Mouse (Mus musculus) hindbrain, embryonic 14.5 days (tissue): ENCODE data around the gene Tarm1. TPM values are rescaled to one million over a fixed set of nuclear protein-coding genes. Genes with fewer than 3 reads are reported as not detected.
A peak's percentile ranks its signal among the peaks of the same experiment; 100 is the strongest.

Source experiments
- ATAC-seq: fragments of 200-750 bp; cut with Nextera tagmentation; 2 replicates; pipeline ENCODE4 v1.8.0; 2017; ENCODE audit warnings: moderate number of reproducible peaks, mild to moderate bottlenecking, moderate TSS enrichment, moderate library complexity; ENCODE audit not compliant: low FRiP score
- DNase-seq: peaks from one replicate; pipeline ENCODE4 v3.0.0-alpha.2; 2015; ENCODE audit warnings: low spot score
- H3K27ac ChIP-seq: fragments of 300-500 bp; sonication (generic); 2 replicates; pipeline ENCODE4 v1.5.1; 2014; ENCODE audit warnings: mild to moderate bottlenecking, moderate library complexity
- H3K27me3 ChIP-seq: fragments of 300-500 bp; sonication (generic); 2 replicates; pipeline ENCODE4 v1.6.1; 2014; ENCODE audit warnings: mild to moderate bottlenecking, low read length, mixed read lengths; ENCODE audit not compliant: control insufficient read depth, insufficient read depth
- H3K36me3 ChIP-seq: fragments of 300-500 bp; sonication (generic); replicated peaks from 2 replicates; pipeline ENCODE4 v1.6.1; 2014; ENCODE audit not compliant: control insufficient read depth, insufficient read depth
- H3K4me1 ChIP-seq: fragments of 300-500 bp; sonication (generic); replicated peaks from 2 replicates; pipeline ENCODE4 v1.6.1; 2014; ENCODE audit warnings: antibody characterized with exemption, low read length, mixed read lengths; ENCODE audit not compliant: control insufficient read depth, insufficient read depth
- H3K4me2 ChIP-seq: fragments of 300-500 bp; sonication (generic); replicated peaks from 2 replicates; pipeline ENCODE4 v1.6.1; 2014; ENCODE audit warnings: mild to moderate bottlenecking, moderate library complexity
- H3K4me3 ChIP-seq: fragments of 300-500 bp; sonication (generic); replicated peaks from 2 replicates; pipeline ENCODE4 v1.5.1; 2014; ENCODE audit warnings: mild to moderate bottlenecking, low read length
- H3K9ac ChIP-seq: fragments of 300-500 bp; sonication (generic); 2 replicates; pipeline ENCODE4 v1.6.1; 2014
- H3K9me3 ChIP-seq: fragments of 300-500 bp; sonication (generic); 2 replicates; pipeline ENCODE4 v1.6.1; 2016; ENCODE audit warnings: low read length; ENCODE audit not compliant: control insufficient read depth
- WGBS: fragments of 180-500 bp; shearing (Covaris S2); extraction: QIAGEN DNeasy Blood & Tissue Kit; methylation state at CpG from one replicate; pipeline ENCODE4 v1.1.7; 2014; 5-methylcytosine and 5-hydroxymethylcytosine counted together
- polyA plus RNA-seq: library from polyadenylated mRNA; unstranded; fragments of >200 nt; fragmentation: Nextera tagmentation; extraction: Ambion mirVana; gene quantifications from 2 replicates; pipeline ENCODE4 v1.2.1, GENCODE M21; 2014

The Tarm1 gene
- polyA plus RNA-seq, 1 experiment from 2014 or later = not detected

GRCm38 (mm10) chr7:3460261-3460660 lies 42.2 kb downstream of the Tarm1 start:
- no peaks in the 10 kb centered on the region for H3K27me3 ChIP-seq
- H3K4me2 ChIP-seq = no peak overlapping the region
- WGBS = 87% methylated on average over 8 of the region's 8 CpGs
- H3K36me3 ChIP-seq = no peaks in the 10 kb centered on the region
- H3K9me3 ChIP-seq = no peaks in the 10 kb centered on the region
- ATAC-seq = no peak
- H3K9ac ChIP-seq = no peak overlapping the region
- H3K4me1 ChIP-seq = no peaks in the 10 kb centered on the region
- DNase-seq = no peak
- no peak overlapping the region for H3K27ac ChIP-seq
- no peak overlapping the region for H3K4me3 ChIP-seq

DNA sequence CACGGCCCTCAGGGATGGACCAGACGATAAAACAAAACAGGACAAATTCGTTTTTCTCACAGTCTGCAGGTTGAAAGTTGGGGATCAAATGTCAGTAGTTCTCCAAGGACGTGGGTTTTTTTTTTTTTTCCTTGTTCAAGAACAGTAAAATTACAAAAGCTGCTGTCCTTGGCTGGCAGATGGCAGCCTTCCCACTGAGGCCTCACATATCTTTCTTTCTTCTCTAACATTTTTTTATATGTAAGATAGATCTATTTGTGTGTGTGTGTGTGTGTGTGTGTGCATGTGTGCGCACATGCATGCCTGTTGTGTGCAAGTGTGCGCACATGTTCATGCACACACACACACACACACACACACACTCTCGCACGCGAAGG lies 44.6 kb downstream of the Tarm1 start:
- Histone ChIP-seq H3K4me3 (no peak overlapping the region), H3K9ac (no peak overlapping the region), H3K9me3 (no peaks in the 10 kb centered on the region), H3K36me3 (no peaks in the 10 kb centered on the region), H3K4me2 (no peak overlapping the region), H3K4me1 (no peaks in the 10 kb centered on the region), H3K27ac (no peak overlapping the region), H3K27me3 (no peaks in the 10 kb centered on the region)
- no peak for DNase-seq
- 82% methylated on average over 9 of the region's 9 CpGs for WGBS
- ATAC-seq = no peak

DNA sequence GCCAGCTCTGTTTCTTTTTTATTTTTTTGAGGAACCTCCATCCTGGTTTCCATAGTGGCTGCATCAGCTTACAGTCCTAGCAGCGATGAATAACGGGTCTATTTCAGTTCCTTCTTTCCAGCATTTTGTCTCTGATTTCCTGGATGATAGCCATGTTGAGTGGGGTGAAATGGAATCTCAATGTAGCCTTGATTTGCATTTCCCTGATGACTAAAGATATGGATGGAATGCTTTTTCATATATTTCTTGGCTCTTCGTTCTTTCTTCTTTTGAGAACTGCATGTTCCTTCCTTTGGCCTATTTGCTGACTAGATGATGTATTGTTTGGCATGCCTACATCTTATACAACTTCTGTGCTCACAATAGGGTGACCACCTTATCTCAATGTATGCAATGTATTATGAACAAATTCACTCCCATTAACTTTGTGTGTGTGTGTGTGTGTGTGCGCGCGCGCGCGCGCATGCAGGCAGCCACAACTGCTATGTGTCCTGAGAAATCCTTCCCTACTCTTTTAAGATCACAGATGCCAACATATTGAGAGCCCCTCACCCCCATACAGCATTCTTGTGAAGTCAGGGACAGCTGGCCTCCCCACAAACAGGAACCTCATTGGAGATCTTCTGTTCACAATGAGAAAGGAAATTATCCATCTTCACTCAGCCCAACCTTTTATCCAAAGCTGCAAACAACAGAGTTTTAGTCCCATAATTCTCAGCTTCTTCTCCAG lies 45.1 kb downstream of the Tarm1 start:
- DNase-seq = no peak
- Histone ChIP-seq H3K4me3 (no peak overlapping the region), H3K9me3 (no peaks in the 10 kb centered on the region), H3K9ac (no peak overlapping the region), H3K4me1 (no peaks in the 10 kb centered on the region), H3K36me3 (no peaks in the 10 kb centered on the region), H3K4me2 (no peak overlapping the region), H3K27me3 (no peaks in the 10 kb centered on the region), H3K27ac (no peak overlapping the region)
- 95% methylated on average over 10 of the region's 10 CpGs for WGBS
- no peak for ATAC-seq

DNA sequence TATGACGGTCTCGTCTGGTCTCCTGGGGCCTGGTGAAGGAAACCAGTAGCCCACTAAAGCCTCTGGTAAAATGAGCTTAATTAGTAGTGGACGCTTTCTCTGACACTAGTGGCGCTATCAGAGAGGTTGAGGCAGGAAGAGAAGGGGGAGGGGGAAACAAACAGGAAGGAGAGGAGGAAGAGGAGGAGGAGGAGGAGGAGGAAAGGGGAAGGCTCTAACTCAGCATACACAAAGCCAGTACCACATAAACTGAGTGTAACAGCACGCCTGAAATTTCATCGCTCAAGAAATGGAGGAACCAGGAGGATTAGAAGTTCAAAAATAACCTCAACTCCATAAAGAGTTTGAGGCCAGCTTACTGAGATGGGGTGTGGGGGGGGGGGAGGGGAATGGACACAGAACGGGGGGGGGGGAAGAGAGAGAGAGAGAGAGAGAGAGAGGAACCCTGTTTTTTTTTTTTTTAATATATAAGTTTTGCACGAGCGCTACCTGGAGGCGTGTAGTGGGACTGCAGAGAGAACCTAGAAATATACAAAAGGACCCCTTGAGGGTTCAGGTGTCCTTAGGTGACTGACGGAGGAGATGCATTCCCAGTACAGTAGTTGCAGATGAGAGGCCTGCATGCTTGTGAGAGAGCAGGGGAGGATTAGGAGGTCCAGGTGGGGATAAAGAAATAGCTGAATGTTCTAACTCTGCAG lies 48.8 kb downstream of the Tarm1 start:
- no peak for ATAC-seq
- WGBS = 68% methylated on average over 10 of the region's 11 CpGs
- Histone ChIP-seq H3K4me2 (no peak overlapping the region), H3K36me3 (no peaks in the 10 kb centered on the region), H3K9ac (no peak overlapping the region), H3K4me3 (no peak overlapping the region), H3K27me3 (no peaks in the 10 kb centered on the region), H3K9me3 (no peaks in the 10 kb centered on the region), H3K4me1 (no peaks in the 10 kb centered on the region), H3K27ac (no peak overlapping the region)
- no peak for DNase-seq

- Histone ChIP-seq H3K36me3 (no peaks in the 10 kb centered on the region), H3K9ac (no peak overlapping the region), H3K27ac (no peak overlapping the region), H3K4me3 (no peak overlapping the region), H3K4me1 (no peaks in the 10 kb centered on the region), H3K9me3 (no peaks in the 10 kb centered on the region), H3K27me3 (no peaks in the 10 kb centered on the region), H3K4me2 (no peak overlapping the region)
- ATAC-seq = no peak
- WGBS = 60% methylated on average over 12 of the region's 12 CpGs
- DNase-seq = no peak
Measured at GRCm38 (mm10) chr7:3452821-3453485, 49.5 kb downstream of the Tarm1 start.

DNA sequence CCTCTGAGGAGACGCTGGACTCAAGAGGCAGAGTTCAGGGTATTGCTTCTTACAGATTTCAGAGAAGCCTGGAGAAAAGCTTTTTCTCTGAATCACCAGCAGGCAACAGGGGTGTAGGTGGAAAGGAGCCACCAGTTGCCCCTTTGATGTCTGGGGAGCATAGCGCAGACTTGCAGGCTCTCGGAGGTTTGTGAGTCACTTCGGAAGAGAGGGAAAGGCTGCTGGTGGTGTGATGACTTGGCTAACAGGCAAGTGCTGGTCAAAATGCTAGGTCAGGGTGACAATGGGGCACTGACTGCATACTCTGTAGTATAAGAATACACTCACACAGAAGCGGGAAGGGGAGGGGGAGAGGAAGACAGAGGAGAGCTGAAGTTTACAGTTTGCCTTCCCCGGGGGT lies 51.3 kb downstream of the Tarm1 start:
- H3K9me3 ChIP-seq = no peaks in the 10 kb centered on the region
- no peak for DNase-seq
- WGBS = 55% methylated on average over 6 of the region's 6 CpGs
- H3K4me1 ChIP-seq = no peaks in the 10 kb centered on the region
- H3K27ac ChIP-seq = no peak overlapping the region
- H3K36me3 ChIP-seq = no peaks in the 10 kb centered on the region
- no peak for ATAC-seq
- no peak overlapping the region for H3K4me3 ChIP-seq
- no peak overlapping the region for H3K4me2 ChIP-seq
- no peaks in the 10 kb centered on the region for H3K27me3 ChIP-seq
- H3K9ac ChIP-seq = no peak overlapping the region

- H3K4me3 ChIP-seq = no peak overlapping the region
- DNase-seq (no peak), ATAC-seq (no peak)
- H3K4me2 ChIP-seq = no peak overlapping the region
- no peaks in the 10 kb centered on the region for H3K36me3 ChIP-seq
- WGBS = 78% methylated on average over 5 of the region's 5 CpGs
- H3K27me3 ChIP-seq = no peaks in the 10 kb centered on the region
- H3K9me3 ChIP-seq = no peaks in the 10 kb centered on the region
- H3K4me1 ChIP-seq = no peaks in the 10 kb centered on the region
- no peak overlapping the region for H3K27ac ChIP-seq
- no peak overlapping the region for H3K9ac ChIP-seq
Measured at GRCm38 (mm10) chr7:3450671-3451070, 51.8 kb downstream of the Tarm1 start.

- Histone ChIP-seq H3K9ac (no peak overlapping the region), H3K4me2 (no peak overlapping the region), H3K36me3 (no peaks in the 10 kb centered on the region), H3K4me3 (no peak overlapping the region), H3K27ac (no peak overlapping the region), H3K9me3 (no peaks in the 10 kb centered on the region), H3K4me1 (no peaks in the 10 kb centered on the region), H3K27me3 (no peaks in the 10 kb centered on the region)
- peak; percentile 86 for DNase-seq
- ATAC-seq = peak; percentile 84; the same call in 1 of the 2 replicates
- WGBS = 21% methylated on average over 15 of the region's 15 CpGs
Measured at GRCm38 (mm10) chr7:3448737-3449454, 53.5 kb downstream of the Tarm1 start.

GRCm38 (mm10) chr7:3447026-3447425 lies 55.4 kb downstream of the Tarm1 start:
- DNase-seq (no peak), ATAC-seq (no peak)
- Histone ChIP-seq H3K36me3 (no peaks in the 10 kb centered on the region), H3K4me2 (no peak overlapping the region), H3K27ac (no peak overlapping the region), H3K9ac (no peak overlapping the region), H3K4me3 (no peak overlapping the region), H3K9me3 (no peaks in the 10 kb centered on the region), H3K4me1 (no peaks in the 10 kb centered on the region), H3K27me3 (no peaks in the 10 kb centered on the region)
- WGBS = 77% methylated on average over 4 of the region's 4 CpGs
